In the genomic region with DNA sequence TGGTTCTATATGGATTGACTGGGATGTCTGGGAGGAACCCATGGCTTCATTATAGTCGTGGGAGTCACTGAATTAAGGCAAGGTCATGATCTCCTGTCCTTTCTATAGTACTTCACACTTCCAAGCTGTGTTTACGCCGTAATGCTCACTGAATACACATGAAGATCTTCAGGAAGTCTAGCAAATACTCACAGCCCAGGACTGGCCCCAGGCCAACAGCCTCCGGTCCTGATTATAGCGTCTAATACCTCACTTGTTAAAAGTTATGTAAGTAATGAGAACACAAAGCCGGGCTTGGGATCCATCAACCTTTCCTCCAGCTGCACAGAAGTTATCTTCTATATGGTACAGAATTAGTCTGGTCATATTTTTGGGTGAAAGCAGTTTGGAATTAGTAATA, we compare ENCODE assay signal across 14 mouse cellular contexts.
DNase-seq lines count a peak whose midpoint lies in the region; ATAC-seq and TF ChIP-seq lines count a peak whose summit lies in the region.
"Had no signal": no experiment of that assay in that cellular context is flagged by ENCODE, and none has a peak within 500 bp of the region (broad histone marks: within the 10 kb centered on the region; RNA-seq: fewer than 3 reads in every experiment).

No protein-coding gene starts in this region.

- 38% methylated on average over 6 of the region's 6 CpGs for WGBS in heart, embryonic 12.5 days

- H3K9me3 ChIP-seq in heart, embryonic 12.5 days (replicated peaks): no peaks in the 10 kb centered on the region
- no peaks in the 10 kb centered on the region for H3K9me3 ChIP-seq in E14TG2a.4 (ENCODE audit: low read length)
- H3K9me3 ChIP-seq: heart, embryonic 13.5 days; liver, embryonic 13.5 days; midbrain, embryonic 12.5 days had no signal

- no peak overlapping the region for H3K9ac ChIP-seq in heart, embryonic 12.5 days
- H3K9ac ChIP-seq: heart, embryonic 13.5 days; liver, embryonic 13.5 days; midbrain, embryonic 12.5 days had no signal

- H3K36me3 ChIP-seq in heart, embryonic 12.5 days: no peaks in the 10 kb centered on the region
- H3K36me3 ChIP-seq in E14TG2a.4 (ENCODE audit: insufficient read depth, low read length): peaks cover 43% of the 10 kb centered on the region
- H3K36me3 ChIP-seq: heart, embryonic 13.5 days; liver, embryonic 13.5 days; midbrain, embryonic 12.5 days had no signal

- H3K4me2 ChIP-seq in heart, embryonic 12.5 days: no peak overlapping the region
- H3K4me2 ChIP-seq: heart, embryonic 13.5 days; liver, embryonic 13.5 days; midbrain, embryonic 12.5 days had no signal

- H3K27me3 ChIP-seq in heart, embryonic 12.5 days (replicated peaks): no peaks in the 10 kb centered on the region
- H3K27me3 ChIP-seq in E14TG2a.4 (ENCODE audit: insufficient read depth, low read length): no peaks in the 10 kb centered on the region
- H3K27me3 ChIP-seq: heart, embryonic 13.5 days; liver, embryonic 13.5 days had no signal

- ATAC-seq in heart, embryonic 12.5 days (ENCODE audit: insufficient number of reproducible peaks, low FRiP score): no peak

- intact Hi-C loops in heart, postnatal 14 days (cut with DNase I): no loop called here

- no peak overlapping the region for H3K4me3 ChIP-seq in heart, embryonic 12.5 days
- H3K4me3 ChIP-seq in E14TG2a.4 (replicated peaks; ENCODE audit: low read length): peak overlapping the region; percentile 81
- H3K4me3 ChIP-seq: heart, embryonic 13.5 days; liver, embryonic 13.5 days; midbrain, embryonic 12.5 days had no signal

- H3K4me1 ChIP-seq in heart, embryonic 12.5 days (replicated peaks): peaks cover 39% of the 10 kb centered on the region
- H3K4me1 ChIP-seq in E14TG2a.4 (replicated peaks; ENCODE audit: low read depth, low read length): peaks cover 70% of the 10 kb centered on the region
- H3K4me1 ChIP-seq: liver, embryonic 13.5 days had no signal

- no peak overlapping the region for H3K27ac ChIP-seq in heart, embryonic 12.5 days (ENCODE audit: poor library complexity, severe bottlenecking)
- H3K27ac ChIP-seq: heart, embryonic 13.5 days; liver, embryonic 13.5 days; midbrain, embryonic 12.5 days had no signal

- peak; percentile 21 for DNase-seq in adrenal gland, postnatal 10 days
- no peak for DNase-seq in adrenal gland, adult 8-10 months
- peak; percentile 57 to 61 for DNase-seq in heart, postnatal 14 days
- DNase-seq in kidney, postnatal 4 days: peak; percentile 61 to 71
- DNase-seq in frontal cortex, postnatal 14 days (ENCODE audit: low spot score in 2 of 2): no peak
- no peak for DNase-seq in left cerebral cortex, adult 8-10 months (ENCODE audit: low spot score in 2 of 2)
- DNase-seq: liver, embryonic 13.5 days; retina, postnatal 1 day; spleen, adult 18-20 months; thymus, adult 2 months had no signal

- TF ChIP-seq CTCF in E14TG2a.4 (conservative IDR thresholded peaks at IDR 0.05; ENCODE audit: low read length): no peak

Comparison
In these comparisons a context has a peak if more than half of its experiments do, and no peak if none do; other contexts are left out.
1. DNase-seq: peak in adrenal gland, postnatal 10 days (single experiment), heart, postnatal 14 days (2 of 2) and kidney, postnatal 4 days (2 of 2); none in adrenal gland, adult 8-10 months (single experiment), frontal cortex, postnatal 14 days (0 of 2) and left cerebral cortex, adult 8-10 months (0 of 2).